Mouse (Mus musculus): ENCODE measurements around the gene Bsx.

GRCm38 (mm10) chr9:40858461-40859160 lies 15.3 kb upstream of the Bsx start:
- TF ChIP-seq GATA1 (IDR thresholded peaks at IDR 0.05; ENCODE audit: low read length) (no peak), TAL1 (IDR thresholded peaks at IDR 0.05; ENCODE audit: low read length) (no peak)
